In the genomic region with DNA sequence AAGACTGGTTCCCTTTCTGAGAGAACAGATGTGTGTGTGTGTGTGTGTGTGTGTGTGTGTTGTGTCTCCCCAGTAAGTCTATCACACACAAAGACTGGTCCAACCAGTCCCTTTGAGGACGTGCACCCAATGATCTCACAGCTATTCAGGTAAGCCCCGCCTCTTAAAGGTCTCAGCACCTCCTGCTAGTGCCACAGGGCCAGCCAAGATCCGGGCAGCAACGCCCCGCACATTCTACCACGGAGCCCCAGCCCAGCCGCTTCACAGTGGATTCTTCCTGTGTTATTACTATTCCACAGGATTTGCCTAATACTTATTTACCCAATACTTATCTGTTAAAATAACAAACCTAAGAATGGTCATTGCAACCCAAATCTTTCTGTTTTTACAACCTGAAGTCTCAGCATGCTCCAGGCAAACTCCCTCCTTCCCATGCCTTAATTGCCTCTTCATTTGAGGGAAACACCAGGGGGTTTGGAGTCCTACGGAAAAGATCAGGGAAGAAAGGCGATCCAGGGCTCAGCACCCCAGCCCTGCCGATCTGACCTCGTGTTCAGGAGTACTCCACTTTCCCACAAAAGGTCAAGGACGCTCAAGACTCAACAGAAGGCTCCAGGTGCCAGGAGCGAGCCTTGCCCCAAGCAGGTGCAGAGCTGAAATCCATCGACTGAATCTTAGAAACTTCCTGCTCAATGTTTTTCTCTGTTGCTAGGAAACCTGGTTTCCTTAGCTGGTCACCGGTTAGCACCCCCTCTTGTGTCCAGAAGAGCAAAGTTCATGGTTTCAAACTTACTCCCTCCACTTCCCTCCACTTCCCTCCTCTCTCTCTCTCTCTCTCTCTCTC, we compare ENCODE assay signal across 7 mouse cellular contexts. TPM values are rescaled to one million over a fixed set of nuclear protein-coding genes. Genes with fewer than 3 reads are reported as not detected.
A peak's percentile ranks its signal among the peaks of the same experiment; 100 is the strongest.
DNase-seq lines count a peak whose midpoint lies in the region; ATAC-seq and TF ChIP-seq lines count a peak whose summit lies in the region.

No protein-coding gene starts in this region.

- H3K36me3 ChIP-seq in liver, embryonic 14.5 days (replicated peaks; ENCODE audit: control insufficient read depth, insufficient read depth, low read depth) = no peaks in the 10 kb centered on the region

- peaks cover 3 to 7% of the 10 kb centered on the region in 2 experiments; a peak in 2 of 4 replicates for H3K4me1 ChIP-seq in liver, embryonic 14.5 days (replicated peaks; ENCODE audit: control insufficient read depth in 2 of 2, insufficient read depth in 2 of 2, low read length in 1 of 2)

- peak overlapping the region; percentile 44 for H3K9ac ChIP-seq in liver, embryonic 14.5 days (replicated peaks)

- H3K27ac ChIP-seq in liver, embryonic 14.5 days = no peak overlapping the region

- TF ChIP-seq EP300 in liver, embryonic 14.5 days (IDR thresholded peaks at IDR 0.05; ENCODE audit: low read depth) = no peak

- no peaks in the 10 kb centered on the region for H3K9me3 ChIP-seq in liver, embryonic 14.5 days (ENCODE audit: control insufficient read depth, low read length)

- H3K27me3 ChIP-seq in liver, embryonic 14.5 days (ENCODE audit: control insufficient read depth, insufficient read depth, low read length) = no peaks in the 10 kb centered on the region

- WGBS in liver, embryonic 14.5 days (ENCODE audit: insufficient replicate concordance) = 2% methylated on average over 15 of the region's 15 CpGs

- peak; percentile 89 for ATAC-seq in liver, embryonic 14.5 days (ENCODE audit: insufficient read depth)

- TF ChIP-seq CTCF in liver, embryonic 14.5 days (IDR thresholded peaks at IDR 0.05; ENCODE audit: low read depth) = peak; percentile 34; the same call in 1 of the 2 replicates

- H3K4me3 ChIP-seq in liver, embryonic 14.5 days (ENCODE audit: insufficient read depth in 1 of 2, low read depth in 2 of 2, low read length in 2 of 2) = peak overlapping the region; percentile 25 to 32; a peak in 3 of 4 replicates

- H3K4me2 ChIP-seq in liver, embryonic 14.5 days (ENCODE audit: low read depth) = peak overlapping the region; percentile 65

- DNase-seq in Muller cell, postnatal 12 days (ENCODE audit: inconsistent ontology term) = peak; percentile 40
- peak; percentile 66 for DNase-seq in c-Kit-positive CD71-positive TER-119-negative erythroid progenitor cells, embryonic 14.5 days (ENCODE audit: low read depth)
- DNase-seq in gastrocnemius, postnatal 25 days = peak; percentile 74
- peak; percentile 87 for DNase-seq in induced T-regulatory cell, adult 2 months (ENCODE audit: low read depth)
- DNase-seq in liver, embryonic 14.5 days (ENCODE audit: low read depth in 3 of 3, low spot score in 3 of 3) = peak; percentile 48 to 61 (median 50)
- DNase-seq in natural killer cell, adult 2 months (ENCODE audit: low spot score in 2 of 2) = peak; percentile 35 to 49
- DNase-seq in urinary bladder, postnatal 14 days (ENCODE audit: low spot score) = peak; percentile 76

RNA-seq across cellular contexts. Expression of a gene that starts 41.5 kb away (rescaled TPM):
- total RNA-seq in gastrocnemius, postnatal 25 days (2021) = 100 to 1,000 TPM; 105 to 129 TPM
- 36.5 and 41.5 TPM in 2 replicates for polyA plus RNA-seq in liver, embryonic 14.5 days (2012; rRNA removed)
- polyA plus RNA-seq in liver, embryonic 14.5 days (2014; fragmentation: Nextera tagmentation; extraction: Ambion mirVana) = 37.9 and 38.9 TPM in 2 replicates

RNA-seq across cellular contexts. Expression of a gene that starts 44.3 kb away (rescaled TPM):
- under 1 TPM; 0.35 to 0.43 TPM for total RNA-seq in gastrocnemius, postnatal 25 days (2021)
- 19.4 and 20.1 TPM in 2 replicates for polyA plus RNA-seq in liver, embryonic 14.5 days (2012; rRNA removed)
- 19.8 and 21.5 TPM in 2 replicates for polyA plus RNA-seq in liver, embryonic 14.5 days (2014; fragmentation: Nextera tagmentation; extraction: Ambion mirVana)

RNA-seq across cellular contexts. Expression of a gene that starts 56.4 kb away (rescaled TPM):
- total RNA-seq in gastrocnemius, postnatal 25 days (2021) = 10 to 100 TPM; 61.9 to 64.2 TPM
- 2.4 and 2.8 TPM in 2 replicates for polyA plus RNA-seq in liver, embryonic 14.5 days (2012; rRNA removed)
- polyA plus RNA-seq in liver, embryonic 14.5 days (2014; fragmentation: Nextera tagmentation; extraction: Ambion mirVana) = 1.7 and 2.5 TPM in 2 replicates
